Mouse (Mus musculus) retina, adult 2 months (tissue): Measurements from ENCODE around the gene Dync1i2.

Experiments used
- DNase-seq: peaks from one replicate; pipeline ENCODE4 v3.0.0-alpha.2; 2012; ENCODE audit warnings: low read depth, low spot score

Gene Dync1i2

DNA sequence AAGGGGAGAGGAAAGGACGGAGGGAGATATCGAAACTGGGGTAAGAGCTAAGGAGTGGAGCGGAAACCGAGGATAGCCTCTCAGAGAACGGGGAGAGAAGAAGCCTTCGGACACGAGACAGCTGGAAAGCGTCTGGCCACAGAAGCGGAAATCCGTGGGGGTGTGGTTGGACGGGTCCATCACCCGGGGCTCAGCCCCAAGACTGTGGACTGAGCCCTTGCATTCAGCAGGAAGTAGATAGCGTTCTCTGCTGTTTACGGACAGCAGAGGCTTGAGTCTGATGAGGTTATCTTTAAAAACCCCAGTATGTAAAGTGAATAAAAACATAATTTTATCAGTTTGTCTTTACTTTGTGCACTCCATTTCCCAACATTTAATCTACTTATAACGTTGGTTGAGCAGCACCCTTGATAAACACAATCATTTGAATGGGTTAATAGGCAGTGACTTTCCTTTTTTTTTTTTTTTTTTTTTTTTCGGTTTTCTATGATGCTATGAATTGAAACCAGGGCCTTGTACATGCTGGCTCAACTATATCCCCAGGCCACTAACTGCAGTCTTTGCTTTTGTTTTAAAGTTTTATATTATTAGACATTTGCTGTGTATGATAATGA is 7.6 kb upstream of the Dync1i2 start:
- no peak for DNase-seq

DNA sequence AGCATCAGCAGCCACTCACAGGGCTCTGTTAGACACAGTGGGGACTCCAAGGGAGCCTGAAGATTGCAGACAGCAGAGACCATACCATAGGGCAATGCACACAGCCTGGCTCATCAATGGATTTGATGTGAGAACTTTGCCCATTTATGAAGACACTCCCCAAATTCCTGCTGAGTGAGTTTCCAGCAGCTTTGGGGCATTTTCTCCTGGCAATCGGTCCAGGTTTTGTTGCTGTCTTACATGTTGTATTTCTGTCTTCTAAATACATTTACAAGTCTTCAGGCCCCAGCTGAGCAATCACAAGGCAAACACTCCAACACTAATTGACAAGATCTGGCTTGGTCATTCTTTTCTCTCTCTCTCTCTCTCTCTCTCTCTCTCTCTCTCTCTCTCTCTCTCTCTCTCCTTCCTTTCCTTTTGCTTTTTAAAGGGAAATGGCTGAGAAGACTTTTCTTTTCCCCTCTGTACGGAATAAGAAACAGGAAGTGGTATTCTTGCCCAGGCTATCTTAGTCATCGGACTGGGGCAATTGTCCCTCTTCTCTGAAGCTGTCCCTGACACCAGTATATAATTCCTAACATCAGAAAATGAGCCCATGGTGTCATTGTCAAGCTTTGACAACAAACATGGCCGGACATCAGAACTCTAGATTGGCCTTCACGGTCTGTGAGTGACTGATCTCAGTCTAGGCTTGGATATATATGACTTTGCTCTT is 2.3 kb upstream of the Dync1i2 start:
- no peak for DNase-seq

DNA sequence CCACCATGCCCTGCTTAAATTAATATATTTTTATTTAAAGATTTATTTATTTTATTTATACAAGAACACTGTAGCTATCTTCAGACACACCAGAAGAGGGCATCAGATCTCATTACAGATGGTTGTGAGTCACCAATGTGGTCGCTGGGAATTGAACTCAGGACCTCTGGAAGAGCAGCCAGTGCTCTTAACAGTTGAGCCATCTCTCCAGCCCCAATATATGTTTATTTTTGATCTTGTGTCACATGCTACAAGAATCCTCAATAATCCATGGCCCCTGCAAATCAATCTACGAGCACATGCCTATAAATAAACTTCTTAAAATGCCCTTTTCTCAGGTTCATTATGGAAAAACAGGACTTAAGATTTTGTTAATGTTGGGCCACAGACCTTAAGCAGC is 410 bp upstream of the Dync1i2 start:
- no peak for DNase-seq

DNA sequence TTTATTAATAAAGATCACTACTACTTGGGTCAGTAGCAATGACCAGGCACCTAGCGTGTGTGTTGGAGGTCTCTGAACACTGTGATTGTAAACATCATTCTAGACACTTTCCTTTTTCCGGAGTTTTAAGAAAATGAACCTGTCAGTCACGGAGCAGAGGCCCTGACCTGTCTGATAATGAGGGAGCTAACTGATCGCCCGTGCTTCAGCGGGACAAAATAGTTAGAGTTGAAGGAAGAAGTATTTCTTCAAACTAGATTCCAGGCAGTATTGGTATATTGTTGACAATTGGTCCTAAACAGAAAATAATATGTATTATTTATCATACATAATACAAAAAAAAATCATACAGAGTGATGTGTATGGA is 837 bp downstream of the Dync1i2 start:
- no peak for DNase-seq

DNA sequence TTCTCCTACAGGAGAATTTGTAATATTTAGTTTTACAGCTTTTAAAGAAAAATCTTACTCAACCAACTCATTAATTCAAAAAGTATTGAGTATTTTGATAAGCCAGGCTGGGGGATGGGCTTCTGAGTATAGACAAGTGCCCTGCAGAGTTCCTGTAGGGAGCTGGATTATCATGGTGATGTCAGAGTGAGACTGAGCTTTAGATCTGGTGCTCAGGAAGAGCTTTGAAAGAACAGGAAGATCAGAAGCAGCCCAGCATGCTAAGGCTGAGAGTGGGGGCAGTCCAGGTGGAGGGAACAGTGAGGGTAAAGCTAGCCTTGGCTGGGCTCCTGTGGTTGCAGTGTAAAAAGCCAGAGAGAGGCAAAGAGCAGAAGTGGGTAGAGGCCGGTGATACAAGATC is 9.5 kb downstream of the Dync1i2 start:
- no peak for DNase-seq

DNA sequence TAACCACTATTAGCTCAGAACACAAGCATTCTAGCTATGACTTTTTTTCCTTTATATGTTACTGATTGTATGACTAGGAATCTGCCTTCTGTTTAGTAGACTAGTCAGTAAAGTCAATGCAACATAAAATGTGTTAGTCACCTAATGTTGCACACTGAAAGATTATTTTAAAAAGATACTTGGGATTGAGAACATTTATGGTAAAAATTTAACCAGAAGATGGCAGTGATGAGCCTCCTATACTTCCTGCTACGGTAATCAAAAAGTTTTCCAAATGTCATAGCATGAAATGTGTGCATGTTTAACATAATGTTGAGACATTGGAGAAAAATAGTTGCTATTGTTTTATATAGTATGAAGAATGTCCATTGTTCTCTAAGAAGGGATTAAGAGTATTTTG is 15.9 kb downstream of the Dync1i2 start:
- no peak for DNase-seq

DNA sequence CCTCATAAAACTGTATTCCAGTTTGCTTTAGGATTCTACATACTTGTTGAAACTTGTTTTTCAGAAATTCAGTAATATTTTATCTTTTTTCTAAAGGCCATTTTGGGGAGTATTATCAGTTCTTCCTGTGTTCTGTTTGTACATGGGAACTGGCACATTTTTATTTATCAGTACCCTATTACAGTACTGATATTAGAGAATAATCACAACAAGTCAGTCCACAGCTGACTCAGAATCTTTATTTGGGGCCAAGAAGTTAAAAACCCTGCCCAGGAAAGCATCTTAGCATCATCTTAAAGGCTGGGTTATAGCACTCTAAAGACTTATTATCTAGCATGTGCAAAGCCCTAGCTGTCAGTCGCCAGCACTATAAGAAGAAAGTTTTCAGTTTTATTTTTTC is 18.1 kb downstream of the Dync1i2 start:
- DNase-seq = no peak

DNA sequence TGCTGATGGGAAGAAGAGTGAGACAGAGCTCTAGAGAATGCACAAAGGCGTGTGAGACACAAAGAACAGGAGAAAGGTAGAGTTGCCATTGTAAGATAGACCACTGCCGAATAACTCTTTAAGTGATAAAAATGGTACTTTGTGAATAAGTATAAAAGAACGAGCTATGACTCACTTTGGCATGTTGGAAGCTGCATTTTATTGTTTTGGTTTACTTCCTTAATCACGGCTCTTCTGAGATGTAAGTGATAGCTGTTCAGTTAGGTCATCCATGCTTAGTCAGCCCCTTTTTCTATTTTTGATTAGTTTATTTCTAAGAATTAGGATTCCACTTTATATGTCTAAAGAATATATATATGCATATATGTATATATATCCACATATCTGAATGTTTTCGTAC is 20.4 kb downstream of the Dync1i2 start:
- no peak for DNase-seq

DNA sequence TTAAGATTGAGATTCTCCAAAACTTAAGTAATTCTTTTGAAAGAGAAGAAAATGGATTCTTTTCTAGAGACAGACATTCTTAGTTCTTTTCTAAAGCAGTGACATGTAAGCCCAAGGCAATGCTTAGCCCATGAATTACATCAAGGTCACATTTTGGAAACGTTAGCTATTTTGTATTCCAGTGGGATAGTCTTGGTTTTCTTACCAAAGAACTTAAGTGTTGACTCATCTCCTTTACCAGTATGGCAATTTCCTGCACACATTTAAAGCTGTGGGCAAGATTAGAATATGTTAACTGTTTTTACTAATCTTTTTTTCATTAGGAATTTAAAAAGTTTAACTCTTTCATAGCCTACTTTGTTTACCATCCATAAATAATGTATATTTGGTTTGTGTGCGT is 21.5 kb downstream of the Dync1i2 start:
- DNase-seq = no peak

DNA sequence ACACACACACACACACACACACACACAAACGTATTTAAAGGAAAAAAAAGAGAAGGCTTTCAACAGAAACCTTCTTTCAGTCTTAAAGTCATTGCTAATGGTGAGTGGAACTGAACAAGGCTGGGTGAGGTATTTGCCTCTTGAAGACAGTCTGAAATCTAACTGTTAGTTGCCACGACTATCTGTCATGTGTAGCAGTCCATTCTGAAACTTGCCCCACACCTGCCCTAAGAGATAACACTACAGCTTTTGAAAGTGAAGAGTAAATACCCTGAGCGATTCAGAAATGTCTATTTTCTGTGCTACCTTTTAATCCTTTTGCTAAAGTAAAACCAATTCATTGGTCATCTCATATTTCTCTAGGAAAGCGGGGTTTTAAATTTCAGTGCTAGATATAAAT is 23.9 kb downstream of the Dync1i2 start:
- no peak for DNase-seq

DNA sequence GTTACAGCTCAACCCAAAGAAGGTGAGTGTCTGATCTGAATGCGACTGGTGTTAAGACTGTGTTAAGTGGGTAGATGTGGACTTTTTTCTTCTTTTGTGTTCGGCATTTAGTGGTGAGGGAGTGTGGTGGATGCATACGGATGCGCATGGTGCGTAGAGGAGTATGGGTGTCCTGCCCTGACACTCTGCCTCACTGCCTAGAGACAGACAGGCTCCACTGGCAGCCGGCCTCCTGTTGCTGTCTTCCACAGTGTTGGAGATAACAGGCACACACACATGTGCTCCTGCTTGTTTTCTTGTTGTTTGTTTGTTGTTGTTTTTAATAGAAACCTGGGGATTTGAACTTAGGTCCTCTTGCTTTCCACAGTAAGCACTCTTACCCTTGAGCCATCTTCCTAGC is 24.5 kb downstream of the Dync1i2 start:
- no peak for DNase-seq

DNA sequence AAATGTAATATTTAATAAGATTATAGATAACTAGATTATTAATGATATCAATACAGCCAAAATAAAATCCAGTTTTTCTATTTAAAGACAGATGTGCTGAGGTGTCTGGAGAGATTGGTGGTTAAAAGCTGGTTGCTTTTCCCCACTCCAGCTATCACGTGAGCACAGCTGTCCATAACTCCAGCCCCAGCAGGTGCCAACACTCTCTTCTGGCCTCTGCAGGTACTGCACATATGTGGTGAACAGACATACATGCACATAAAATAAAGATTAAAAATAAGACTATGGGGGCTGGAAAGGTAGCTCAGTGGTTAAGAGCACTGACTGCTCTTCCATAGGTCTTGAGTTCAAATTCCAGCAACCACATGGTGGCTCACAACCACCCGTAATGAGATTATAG is 30.0 kb downstream of the Dync1i2 start:
- no peak for DNase-seq

DNA sequence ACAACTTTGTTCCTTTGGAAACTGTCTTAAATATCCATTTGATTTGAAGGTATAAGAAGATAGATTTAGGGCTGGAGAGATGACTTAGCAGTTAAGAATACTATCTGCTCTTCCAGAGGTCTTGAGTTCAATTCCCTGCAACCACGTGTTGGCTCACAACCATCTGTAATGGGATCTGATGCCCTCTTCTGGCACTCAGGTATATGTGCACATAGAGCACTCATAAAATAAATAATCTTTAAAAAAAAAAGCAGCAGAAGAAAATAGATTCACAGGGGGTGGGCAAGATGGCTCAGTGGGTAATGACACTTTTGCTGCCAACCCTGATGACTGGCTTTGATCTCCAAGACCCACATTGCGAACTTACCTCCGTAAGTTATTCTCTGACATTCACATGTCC is 30.7 kb downstream of the Dync1i2 start:
- DNase-seq = no peak

DNA sequence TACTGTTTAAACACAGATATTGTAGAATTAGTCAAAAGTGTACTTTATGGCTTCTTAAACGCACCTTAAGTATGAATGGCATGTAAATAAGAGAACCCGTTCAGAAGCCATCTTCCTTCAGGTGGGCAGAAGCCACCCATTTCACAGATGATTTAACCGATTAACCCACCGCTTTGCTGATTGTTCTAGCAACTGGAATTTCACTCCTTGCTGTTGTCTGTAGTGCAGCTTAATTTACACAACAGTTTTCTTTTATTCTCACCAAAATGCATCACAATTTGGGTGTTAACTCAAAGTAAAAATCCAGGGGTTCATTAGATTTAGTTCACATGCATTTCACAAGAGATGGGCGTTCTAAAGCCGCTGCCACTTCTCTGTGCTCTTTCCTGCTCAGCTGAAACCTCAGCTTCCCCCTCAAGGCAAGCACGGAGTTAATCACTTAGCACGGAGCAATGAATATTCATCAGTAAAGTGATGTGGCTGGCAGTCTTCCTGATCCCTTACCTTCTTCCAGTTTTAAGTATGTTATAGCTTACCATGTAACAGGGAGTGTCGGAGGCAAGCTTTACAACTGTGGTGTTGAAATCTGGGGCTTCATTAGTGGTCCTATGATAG is 31.7 kb downstream of the Dync1i2 start:
- DNase-seq = no peak

DNA sequence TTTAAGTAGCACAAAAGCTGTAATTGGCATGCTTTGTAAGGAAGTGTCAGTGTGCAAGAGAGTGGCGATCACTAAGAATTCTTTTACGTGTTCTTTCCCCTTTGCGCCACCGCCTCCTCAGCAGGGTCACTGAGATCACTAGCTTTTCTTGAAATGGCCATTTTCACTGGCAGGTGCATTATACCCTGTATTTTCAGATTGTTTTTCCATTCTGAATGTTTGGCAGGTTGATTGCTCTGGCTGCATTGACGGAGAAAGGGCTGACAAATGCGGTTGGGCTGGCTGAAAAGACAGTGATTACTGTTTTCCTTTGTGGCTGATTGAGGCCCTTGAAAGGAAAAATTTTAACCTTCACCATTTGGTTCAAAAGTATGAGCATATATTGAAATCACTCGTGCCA is 33.3 kb downstream of the Dync1i2 start:
- DNase-seq = no peak

DNA sequence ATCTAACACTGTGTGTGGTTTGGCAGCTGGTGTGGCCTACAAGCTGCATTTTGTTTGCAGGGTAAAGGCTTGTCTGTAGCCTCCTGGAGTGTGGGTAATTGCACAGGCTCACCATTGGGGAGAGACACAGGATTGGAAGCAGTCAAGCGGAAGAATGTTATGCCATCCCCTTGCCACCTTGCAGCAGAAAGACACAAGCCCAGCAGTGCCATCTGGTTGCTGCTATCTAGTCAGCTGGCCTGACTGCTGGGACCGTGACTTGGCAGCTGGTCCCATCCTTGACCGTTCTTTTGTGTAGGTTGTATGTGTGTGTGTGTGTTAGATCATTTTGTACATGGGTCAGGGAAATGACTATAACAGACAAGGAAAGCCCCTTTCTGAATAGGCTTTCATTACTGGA is 33.9 kb downstream of the Dync1i2 start:
- DNase-seq = no peak

DNA sequence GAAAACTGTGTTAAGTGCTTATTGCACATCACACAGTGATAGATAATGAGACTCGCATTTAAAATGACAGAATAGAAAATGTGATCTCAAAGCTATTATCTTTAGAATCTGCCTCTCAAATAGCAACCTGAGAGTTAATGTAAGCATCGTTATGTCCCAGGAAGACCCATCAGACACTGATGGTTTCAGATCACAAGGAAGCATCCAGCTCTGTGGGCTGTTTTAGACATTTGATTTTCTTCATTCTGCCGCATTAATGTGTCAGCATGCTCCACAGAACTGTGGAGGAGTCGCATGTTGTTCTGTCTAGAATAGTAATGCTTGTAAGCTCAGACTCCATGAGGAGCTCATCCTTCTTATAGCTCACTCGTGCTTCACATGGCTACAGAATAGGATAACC is 34.6 kb downstream of the Dync1i2 start:
- no peak for DNase-seq

DNA sequence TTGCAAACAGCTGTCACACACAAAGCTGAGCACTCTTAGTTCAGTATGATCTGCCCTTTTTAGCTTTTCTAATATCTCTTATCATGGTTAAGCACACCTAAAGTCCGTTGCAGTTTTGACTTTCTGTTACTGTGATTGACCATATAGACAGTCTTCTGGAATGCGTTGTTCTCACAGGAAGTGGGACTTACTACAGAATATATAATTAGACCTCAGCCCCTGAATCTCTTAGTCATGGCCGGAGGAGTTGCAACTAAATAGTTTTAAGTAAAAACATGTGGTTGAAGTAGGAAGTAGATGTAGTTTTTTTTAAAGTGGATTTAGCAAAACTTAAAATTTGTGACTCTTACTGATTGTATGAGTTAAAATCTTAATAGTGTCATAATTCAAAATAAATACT is 36.6 kb downstream of the Dync1i2 start:
- DNase-seq = no peak

DNA sequence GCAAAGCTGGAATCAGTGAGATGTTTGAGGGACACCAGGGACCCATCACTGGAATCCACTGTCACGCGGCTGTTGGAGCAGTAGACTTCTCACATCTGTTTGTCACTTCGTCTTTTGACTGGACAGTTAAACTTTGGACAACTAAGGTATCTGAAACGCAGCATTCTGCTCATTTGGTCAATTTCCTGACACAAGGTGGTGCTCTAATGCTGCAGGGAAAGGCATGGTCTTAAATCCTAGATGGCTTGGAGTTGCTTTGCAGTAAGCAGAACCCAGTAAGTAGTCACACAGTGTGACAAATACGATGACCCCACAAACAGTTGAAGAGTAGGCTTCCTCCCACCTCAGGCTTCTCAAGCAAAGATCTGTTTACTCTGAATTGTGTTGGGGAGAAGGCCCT is 39.3 kb downstream of the Dync1i2 start:
- DNase-seq = no peak

DNA sequence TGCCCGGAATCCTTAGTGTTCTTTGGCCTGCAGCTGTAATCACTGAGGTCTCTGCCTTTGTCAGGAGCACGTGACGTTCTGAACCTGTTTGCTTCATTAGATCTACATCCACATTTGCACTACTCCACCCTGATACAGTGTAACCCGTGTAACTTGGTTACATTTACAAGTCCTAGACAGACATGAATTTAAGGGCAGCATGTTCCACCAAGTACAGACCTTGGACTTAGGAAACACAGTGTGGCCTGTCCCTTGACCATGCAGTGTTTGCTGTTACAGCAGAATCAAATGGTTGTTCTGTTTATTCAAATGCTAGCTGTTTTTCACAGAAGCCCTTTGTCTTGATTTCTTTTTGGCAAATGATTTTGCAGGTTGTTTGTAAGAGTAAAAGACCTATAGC is 43.3 kb downstream of the Dync1i2 start:
- DNase-seq = no peak

DNA sequence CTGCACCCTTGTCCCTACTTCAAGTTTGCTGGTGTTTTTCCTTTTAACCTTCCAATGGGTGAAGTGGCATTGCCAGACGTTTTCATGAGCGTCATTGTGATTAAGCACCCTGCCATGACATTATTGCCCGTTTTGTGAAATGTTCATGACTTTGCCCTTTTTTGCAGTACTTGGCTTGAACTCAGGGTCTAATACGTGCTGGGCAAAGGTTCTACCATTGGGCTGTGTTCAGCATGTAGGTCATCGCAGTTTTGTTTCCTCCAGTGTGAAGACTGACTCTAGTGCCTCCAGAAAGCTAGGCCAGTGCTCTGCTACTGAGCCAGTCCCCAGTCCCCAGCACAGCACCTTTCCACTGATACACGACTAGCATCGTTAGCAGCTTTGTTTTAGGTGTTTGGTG is 45.1 kb downstream of the Dync1i2 start:
- no peak for DNase-seq

DNA sequence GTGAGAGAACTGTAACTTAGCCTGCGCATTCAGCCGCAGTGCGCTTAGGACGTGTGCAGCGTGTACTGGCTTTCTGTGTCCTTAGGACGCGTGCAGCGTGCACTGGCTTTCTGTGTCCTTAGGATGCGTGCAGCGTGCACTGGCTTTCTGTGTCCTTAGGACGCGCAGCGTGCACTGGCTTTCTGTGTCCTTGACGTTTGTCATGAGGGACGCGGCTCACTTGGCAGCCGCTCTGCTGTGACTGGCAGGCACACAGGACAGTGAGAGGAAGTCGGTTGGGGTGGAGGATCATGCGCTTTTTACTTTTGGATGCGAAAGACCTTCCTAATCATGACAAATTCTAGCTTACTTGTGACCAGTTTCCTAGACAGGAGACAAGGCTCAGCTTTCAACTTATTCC is 53.1 kb downstream of the Dync1i2 start:
- no peak for DNase-seq

DNA sequence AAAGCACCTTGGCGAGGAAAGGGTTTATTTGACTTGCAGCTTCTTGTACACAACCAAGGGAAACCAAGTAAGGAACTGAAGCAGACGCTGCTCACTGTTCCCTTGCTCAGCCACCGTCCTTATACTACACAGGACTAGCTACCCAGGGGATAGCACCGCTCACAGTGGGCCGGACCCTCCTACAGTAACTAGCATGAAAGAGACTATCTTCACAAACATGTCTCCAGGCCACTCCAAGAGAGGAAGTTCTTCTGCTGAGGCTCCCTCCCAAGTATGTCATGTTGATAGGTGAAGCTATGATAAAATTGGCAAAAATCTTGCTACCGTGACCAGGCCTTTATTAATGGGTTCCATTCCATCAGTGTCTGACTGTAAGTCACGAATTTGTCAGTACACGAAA is 57.2 kb downstream of the Dync1i2 start:
- DNase-seq = no peak

DNA sequence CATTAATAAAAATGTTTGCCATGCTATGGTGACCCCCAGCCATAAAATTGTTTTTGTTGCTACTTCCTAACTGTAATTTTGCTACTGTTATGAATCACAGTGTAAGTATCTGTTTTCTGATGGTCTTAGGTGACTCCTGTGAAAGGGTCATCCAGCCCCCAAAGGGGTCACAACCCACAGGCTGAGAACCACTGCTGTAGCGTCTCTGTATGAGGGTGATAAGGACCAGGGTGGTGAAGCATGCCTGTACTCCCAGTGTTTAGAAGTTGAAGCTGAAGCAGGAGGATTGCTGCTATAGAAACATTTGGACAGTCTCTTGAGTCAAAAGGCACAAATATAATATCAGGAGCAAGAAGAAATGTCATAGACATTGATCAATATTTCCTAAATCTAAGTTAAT is 57.8 kb downstream of the Dync1i2 start:
- DNase-seq = no peak
